Mouse (Mus musculus): ENCODE measurements around the gene Cplane1.

Cplane1 gene

DNA sequence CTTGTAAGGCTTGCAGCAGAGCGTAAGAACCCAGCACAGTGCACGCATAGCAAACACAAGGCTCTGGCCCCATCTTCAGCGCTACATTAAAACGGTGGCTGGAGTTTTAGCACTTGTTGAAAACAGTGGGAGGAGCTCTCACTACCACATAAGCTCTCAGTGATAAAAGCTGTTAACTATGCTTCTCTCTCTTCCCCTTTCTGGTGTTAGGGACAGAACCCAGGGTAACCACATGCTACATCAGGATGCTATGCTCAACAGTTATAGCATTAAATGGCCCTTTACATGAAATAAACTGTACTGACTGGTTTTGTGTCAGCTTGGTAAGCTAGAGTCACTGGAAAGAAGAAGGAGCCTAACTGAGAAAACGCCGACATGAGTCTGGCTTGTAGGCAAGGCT lies 125.2 kb downstream of the Cplane1 start:
- no peak for DNase-seq (ENCODE audit: extremely low spot score)

DNA sequence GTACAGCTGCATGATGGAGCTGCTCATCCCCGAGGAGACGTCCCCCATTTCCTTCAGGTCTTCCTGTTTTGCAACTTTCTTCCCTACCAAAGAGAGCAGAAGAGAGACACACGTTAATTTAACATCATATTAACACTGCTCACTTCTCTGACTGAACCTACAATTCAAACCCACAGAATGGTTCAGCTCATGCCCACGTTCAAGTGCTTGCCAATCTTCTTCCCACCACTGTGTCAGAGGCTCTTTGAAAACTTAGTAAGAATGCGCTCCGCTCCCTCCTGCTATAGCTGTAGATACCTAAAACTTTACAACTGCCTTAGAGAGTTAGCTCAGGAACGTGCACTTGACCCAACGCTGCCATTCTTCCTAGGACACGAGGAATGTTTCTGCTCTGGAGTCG lies 134.0 kb downstream of the Cplane1 start:
- DNase-seq (ENCODE audit: extremely low spot score) = no peak

DNA sequence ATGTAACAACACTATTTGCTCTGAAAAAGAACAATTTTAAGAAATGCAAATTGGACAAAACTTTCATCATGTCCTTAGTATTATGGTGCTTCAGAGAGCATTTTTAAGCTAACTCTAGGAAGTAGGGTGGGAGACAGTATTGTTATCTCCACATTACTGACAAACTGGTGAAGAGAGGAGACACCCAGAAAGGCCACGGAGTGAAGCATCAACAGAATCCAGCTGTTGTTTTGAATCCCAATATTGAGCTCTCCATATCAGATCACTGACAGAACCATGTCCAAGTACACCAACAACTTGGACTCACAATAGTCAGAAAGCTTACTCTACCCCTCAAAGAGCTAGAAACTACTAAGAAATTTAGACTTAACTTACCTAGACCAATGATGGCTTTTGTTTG lies 136.6 kb downstream of the Cplane1 start:
- DNase-seq (ENCODE audit: extremely low spot score) = no peak

DNA sequence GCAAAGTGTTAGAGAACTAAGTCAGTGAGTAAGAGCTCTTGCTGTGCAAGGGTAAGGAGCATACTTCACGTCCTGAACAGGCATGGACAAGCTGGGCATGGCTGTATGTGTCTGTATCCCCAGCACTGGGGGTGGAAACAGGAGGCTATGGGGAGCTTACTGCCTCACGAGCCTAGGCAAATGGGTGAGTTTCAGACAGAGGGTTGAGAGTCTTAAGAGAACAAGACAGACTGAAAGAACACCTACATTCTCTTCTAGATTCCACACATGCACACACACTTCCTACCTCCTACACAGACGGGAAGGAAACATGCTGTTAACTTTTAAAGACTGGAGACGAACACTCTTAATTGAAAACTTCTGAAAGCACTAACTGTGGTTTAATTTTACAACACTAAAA lies 148.5 kb downstream of the Cplane1 start:
- no peak for DNase-seq (ENCODE audit: extremely low spot score)

DNA sequence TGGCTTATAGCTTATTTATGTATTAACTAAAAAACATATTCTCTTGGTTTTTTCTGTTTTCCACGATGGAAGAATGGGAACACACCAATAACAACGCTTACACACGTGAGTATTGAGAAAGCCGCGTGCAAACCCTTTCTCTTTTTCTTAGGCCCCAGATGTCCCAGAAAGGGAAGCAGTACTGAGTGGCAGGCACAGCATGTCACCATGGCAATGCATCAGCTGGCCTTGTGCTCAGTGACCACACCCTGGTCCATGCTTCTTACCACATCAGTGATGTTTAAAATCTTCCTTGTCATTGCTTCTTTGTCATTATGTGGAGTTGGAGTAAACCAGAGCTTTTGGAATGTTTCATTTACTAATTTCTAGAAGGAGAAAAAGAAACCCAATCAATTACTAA lies 150.3 kb downstream of the Cplane1 start:
- DNase-seq (ENCODE audit: extremely low spot score) = no peak

Measured in embryo, embryonic 9.5 days (tissue).